Mouse (Mus musculus) myocyte (in vitro differentiated cells): ENCODE data around the gene Anapc7.

ENCODE experiments used
- E2F4 ChIP-seq: IDR thresholded peaks from one replicate; pipeline ENCODE4 v1.6.1; 2011; ENCODE audit warnings: mild to moderate bottlenecking, control low read depth, moderate library complexity; ENCODE audit not compliant: insufficient read depth
- MAX ChIP-seq: IDR thresholded peaks from one replicate; pipeline ENCODE4 v1.6.1; 2011; ENCODE audit warnings: low read depth, mild to moderate bottlenecking, control low read depth
- MYOD1 ChIP-seq, 3 experiments: IDR thresholded peaks; one replicate each; pipeline ENCODE4 v1.6.1; 2011; ENCODE audit warnings: control low read depth in 2 of 3, low read depth in 2 of 3, mild to moderate bottlenecking in 2 of 3, moderate library complexity in 1 of 3; ENCODE audit not compliant: insufficient read length in 2 of 3, control insufficient read depth in 1 of 3
- POLR2A ChIP-seq: IDR thresholded peaks from one replicate; pipeline ENCODE4 v1.6.1; 2011; ENCODE audit warnings: low read depth, mild to moderate bottlenecking, control low read depth, moderate library complexity; ENCODE audit not compliant: insufficient read length
- POLR2AphosphoS2 ChIP-seq: IDR thresholded peaks from one replicate; pipeline ENCODE4 v1.6.1; 2011; ENCODE audit warnings: low read depth, control low read depth; ENCODE audit not compliant: insufficient read length
- USF1 ChIP-seq: IDR thresholded peaks from one replicate; pipeline ENCODE4 v1.6.1; 2011; ENCODE audit warnings: low read depth, mild to moderate bottlenecking, control low read depth, moderate library complexity

GRCm38 (mm10) chr5:122400628-122401302 lies 20.7 kb upstream of the Anapc7 start:
- no peak for TF ChIP-seq POLR2AphosphoS2
- TF ChIP-seq POLR2A = no peak
- no peak for TF ChIP-seq MAX
- TF ChIP-seq E2F4 = no peak
- no peak for TF ChIP-seq USF1
- TF ChIP-seq MYOD1 (IDR thresholded peaks at IDR 0.05; ENCODE audit: control insufficient read depth in 1 of 3, insufficient read length in 2 of 3, low read depth in 2 of 3) = no peak
